ENCODE assay signal across 27 mouse cellular contexts in genomic region chr9:66200411-66200789, GRCm38 (mm10). TPM values are rescaled to one million over a fixed set of nuclear protein-coding genes. Genes with fewer than 3 reads are reported as not detected.
DNase-seq lines count a peak whose midpoint lies in the region; ATAC-seq and TF ChIP-seq lines count a peak whose summit lies in the region.
"Had no signal": no experiment of that assay in that cellular context is flagged by ENCODE, and none has a peak within 500 bp of the region (broad histone marks: within the 10 kb centered on the region; RNA-seq: fewer than 3 reads in every experiment).

No protein-coding gene starts in this region.

- intact Hi-C loops in left cerebral cortex, postnatal 25 days (cut with DNase I), result no loop called here

- peaks cover 8 to 22% of the 10 kb centered on the region in 2 experiments for H3K4me1 ChIP-seq in MEL (ENCODE audit: control insufficient read depth in 1 of 2, insufficient read depth in 2 of 2, low read length in 2 of 2)
- peaks cover 17% of the 10 kb centered on the region for H3K4me1 ChIP-seq in intestine, embryonic 16.5 days (ENCODE audit: control insufficient read depth, insufficient read depth, low read length)
- peaks cover 72% of the 10 kb centered on the region for H3K4me1 ChIP-seq in liver, embryonic 15.5 days (replicated peaks)
- no peaks in the 10 kb centered on the region for H3K4me1 ChIP-seq in hindbrain, embryonic 13.5 days (replicated peaks)
- H3K4me1 ChIP-seq: hindbrain, embryonic 15.5 days; kidney, embryonic 15.5 days; neural tube, embryonic 15.5 days had no signal

- H3K9me3 ChIP-seq in MEL (replicated peaks; ENCODE audit: insufficient read depth, low read length), result no peaks in the 10 kb centered on the region
- no peaks in the 10 kb centered on the region for H3K9me3 ChIP-seq in intestine, embryonic 16.5 days (ENCODE audit: control insufficient read depth, low read length)
- no peaks in the 10 kb centered on the region for H3K9me3 ChIP-seq in liver, embryonic 15.5 days (replicated peaks)
- H3K9me3 ChIP-seq in hindbrain, embryonic 13.5 days, result no peaks in the 10 kb centered on the region
- H3K9me3 ChIP-seq: embryonic facial prominence, embryonic 13.5 days; heart, embryonic 15.5 days; hindbrain, embryonic 15.5 days; kidney, embryonic 15.5 days; limb, embryonic 10.5 days; neural tube, embryonic 15.5 days had no signal

- peak; percentile 57 for DNase-seq in MEL (ENCODE audit: low read depth, low spot score)
- peak; percentile 55 for DNase-seq in c-Kit-negative CD71-positive TER-119-positive erythroid progenitor cells, embryonic 14.5 days (ENCODE audit: low read depth, low spot score)
- DNase-seq in T-cell, adult 2 months (ENCODE audit: low spot score), result no peak
- no peak for DNase-seq in heart, adult 11 months
- DNase-seq in left cerebral cortex, postnatal 25 days (ENCODE audit: low spot score in 2 of 2), result no peak
- DNase-seq: adrenal gland, postnatal 14 days; cerebellum, adult 11 months; cerebellum, postnatal 25 days; embryo, embryonic 11 days; gastrocnemius, postnatal 36 days; heart, postnatal 4 days; right cerebral cortex, adult 18-20 months; right cerebral cortex, postnatal 4 days; thymus, postnatal 14 days had no signal

- TF ChIP-seq CTCF in MEL (IDR thresholded peaks at IDR 0.05 in 2 of 3, conservative IDR thresholded peaks at IDR 0.05 in 1 of 3; ENCODE audit: control insufficient read depth in 1 of 3, insufficient read depth in 1 of 3, low read depth in 2 of 3, low read length in 3 of 3, poor library complexity in 1 of 3, severe bottlenecking in 1 of 3), result no peak

- 0 out of 2 replicates have a peak, but pooled peaks have one; percentile 27 for ATAC-seq in intestine, embryonic 16.5 days
- ATAC-seq in liver, embryonic 15.5 days (ENCODE audit: insufficient read depth), result peak; percentile 79
- ATAC-seq in hindbrain, embryonic 13.5 days (ENCODE audit: low FRiP score), result no peak
- ATAC-seq: forebrain, embryonic 16.5 days; lung, postnatal 0 days had no signal

- H3K36me3 ChIP-seq in MEL (ENCODE audit: control insufficient read depth in 1 of 2, insufficient read depth in 2 of 2, low read length in 2 of 2), result peaks cover 0 to 13% of the 10 kb centered on the region in 2 experiments; a peak in 2 of 4 replicates
- no peaks in the 10 kb centered on the region for H3K36me3 ChIP-seq in intestine, embryonic 16.5 days (ENCODE audit: control insufficient read depth, insufficient read depth, low read length)
- no peaks in the 10 kb centered on the region for H3K36me3 ChIP-seq in liver, embryonic 15.5 days (replicated peaks)
- no peaks in the 10 kb centered on the region for H3K36me3 ChIP-seq in hindbrain, embryonic 13.5 days
- H3K36me3 ChIP-seq: embryonic facial prominence, embryonic 13.5 days; heart, embryonic 15.5 days; hindbrain, embryonic 15.5 days; kidney, embryonic 15.5 days; limb, embryonic 10.5 days; neural tube, embryonic 15.5 days had no signal

- no peak for TF ChIP-seq RAD21 in MEL (IDR thresholded peaks at IDR 0.05; ENCODE audit: low read depth, low read length)

- no peak overlapping the region for H3K27ac ChIP-seq in MEL (ENCODE audit: control insufficient read depth, low read depth, low read length)
- no peak overlapping the region for H3K27ac ChIP-seq in intestine, embryonic 16.5 days (ENCODE audit: low read length)
- peak overlapping the region; percentile 83 for H3K27ac ChIP-seq in liver, embryonic 15.5 days (replicated peaks)
- no peak overlapping the region for H3K27ac ChIP-seq in hindbrain, embryonic 13.5 days
- H3K27ac ChIP-seq: embryonic facial prominence, embryonic 13.5 days; heart, embryonic 15.5 days; hindbrain, embryonic 15.5 days; kidney, embryonic 15.5 days; limb, embryonic 10.5 days; macrophage; neural tube, embryonic 15.5 days had no signal

- peak; percentile 43 to 46; a peak in 3 of 4 replicates for TF ChIP-seq EP300 in MEL (IDR thresholded peaks at IDR 0.05; ENCODE audit: low read depth in 1 of 2, low read length in 2 of 2)

- no peak overlapping the region for H3K9ac ChIP-seq in MEL (ENCODE audit: control insufficient read depth, low read depth, low read length, poor library complexity, severe bottlenecking)
- no peak overlapping the region for H3K9ac ChIP-seq in intestine, embryonic 16.5 days (ENCODE audit: low read depth, low read length)
- no peak overlapping the region for H3K9ac ChIP-seq in liver, embryonic 15.5 days
- H3K9ac ChIP-seq in hindbrain, embryonic 13.5 days, result no peak overlapping the region
- H3K9ac ChIP-seq: embryonic facial prominence, embryonic 13.5 days; heart, embryonic 15.5 days; hindbrain, embryonic 15.5 days; kidney, embryonic 15.5 days; neural tube, embryonic 15.5 days had no signal

- no peaks in the 10 kb centered on the region for H3K79me2 ChIP-seq in MEL (ENCODE audit: control insufficient read depth, insufficient read depth, low read length, poor library complexity)

- H3K27me3 ChIP-seq in MEL (ENCODE audit: control insufficient read depth in 1 of 2, insufficient read depth in 2 of 2, low read length in 2 of 2), result no peaks in the 10 kb centered on the region
- no peaks in the 10 kb centered on the region for H3K27me3 ChIP-seq in intestine, embryonic 16.5 days (replicated peaks; ENCODE audit: control insufficient read depth, insufficient read depth, low read length)
- H3K27me3 ChIP-seq in liver, embryonic 15.5 days, result no peaks in the 10 kb centered on the region
- H3K27me3 ChIP-seq in hindbrain, embryonic 13.5 days, result no peaks in the 10 kb centered on the region
- H3K27me3 ChIP-seq: embryonic facial prominence, embryonic 13.5 days; heart, embryonic 15.5 days; hindbrain, embryonic 15.5 days; kidney, embryonic 15.5 days; neural tube, embryonic 15.5 days had no signal

- no peak overlapping the region for H3K4me2 ChIP-seq in intestine, embryonic 16.5 days (ENCODE audit: low read depth, low read length)
- H3K4me2 ChIP-seq in liver, embryonic 15.5 days, result peak overlapping the region; percentile 35
- no peak overlapping the region for H3K4me2 ChIP-seq in hindbrain, embryonic 13.5 days
- H3K4me2 ChIP-seq: embryonic facial prominence, embryonic 13.5 days; heart, embryonic 15.5 days; hindbrain, embryonic 15.5 days; kidney, embryonic 15.5 days; midbrain, embryonic 11.5 days; neural tube, embryonic 15.5 days had no signal

- 59% methylated on average over 5 of the region's 5 CpGs for WGBS in intestine, embryonic 16.5 days
- 26% methylated on average over 5 of the region's 5 CpGs for WGBS in liver, embryonic 15.5 days (ENCODE audit: insufficient replicate concordance)
- 92% methylated on average over 5 of the region's 5 CpGs for WGBS in hindbrain, embryonic 13.5 days

- H3K4me3 ChIP-seq in MEL (ENCODE audit: control insufficient read depth in 1 of 2, insufficient read depth in 1 of 2, low read depth in 2 of 2, low read length in 2 of 2), result no peak overlapping the region
- H3K4me3 ChIP-seq in intestine, embryonic 16.5 days (ENCODE audit: low read length), result no peak overlapping the region
- H3K4me3 ChIP-seq in liver, embryonic 15.5 days (replicated peaks), result no peak overlapping the region
- no peak overlapping the region for H3K4me3 ChIP-seq in hindbrain, embryonic 13.5 days
- H3K4me3 ChIP-seq: embryonic facial prominence, embryonic 13.5 days; heart, embryonic 15.5 days; hindbrain, embryonic 15.5 days; kidney, embryonic 15.5 days; limb, embryonic 10.5 days; neural tube, embryonic 15.5 days had no signal

- no peak for TF ChIP-seq POLR2A in MEL (IDR thresholded peaks at IDR 0.05; ENCODE audit: control insufficient read depth in 1 of 2, insufficient read depth in 1 of 2, low read depth in 1 of 2, low read length in 2 of 2, poor library complexity in 1 of 2)

TF ChIP-seq in MEL, 35 proteins besides CTCF, POLR2A, EP300 and RAD21:
- TF ChIP-seq JUND (IDR thresholded peaks at IDR 0.05; ENCODE audit: low read depth, low read length) (no peak), E2F4 (IDR thresholded peaks at IDR 0.05; ENCODE audit: borderline replicate concordance, low read depth, low read length) (no peak), TAL1 (IDR thresholded peaks at IDR 0.05; ENCODE audit: low read length) (peak; percentile 16; the same call in 1 of the 2 replicates), GATA1 (IDR thresholded peaks at IDR 0.05; ENCODE audit: low read depth, low read length) (peak; percentile 37; the same call in 1 of the 2 replicates)

RNA-seq across cellular contexts. Expression of gene Dapk2, which starts 42.4 kb away (rescaled TPM):
- 5.8 and 6.7 TPM in 2 replicates for total RNA-seq in MEL (2012; rRNA removed)
- polyA plus RNA-seq in MEL (2012; ENCODE audit: insufficient read depth in 1 of 2, insufficient read length in 2 of 2, low read depth in 1 of 2, low replicate concordance in 2 of 2, missing spikeins in 1 of 2), result 1 to 10 TPM in 1 of 2 experiments, not detected in 1; 8.3 TPM
- polyA plus RNA-seq in intestine, embryonic 16.5 days (2015; fragmentation: Nextera tagmentation; extraction: Ambion mirVana), result 6.8 and 8.0 TPM in 2 replicates
- 31.9 and 33.9 TPM in 2 replicates for polyA plus RNA-seq in liver, embryonic 15.5 days (2015; fragmentation: Nextera tagmentation; extraction: Ambion mirVana)
- 1.4 and 1.5 TPM in 2 replicates for polyA plus RNA-seq in hindbrain, embryonic 13.5 days (2015; fragmentation: Nextera tagmentation; extraction: Ambion mirVana)
- 1 to 10 TPM; 2.8 to 3.1 TPM for total RNA-seq in left cerebral cortex, postnatal 25 days (2021)

Comparison
In these comparisons a context has a peak if more than half of its experiments do, and no peak if none do; other contexts are left out.
1. DNase-seq: peak in MEL (single experiment) and c-Kit-negative CD71-positive TER-119-positive erythroid progenitor cells, embryonic 14.5 days (single experiment); none in T-cell, adult 2 months (single experiment), heart, adult 11 months (single experiment) and left cerebral cortex, postnatal 25 days (0 of 2).